Mouse (Mus musculus): ENCODE measurements around the gene Nt5c3b. TPM values are rescaled to one million over a fixed set of nuclear protein-coding genes. Genes with fewer than 3 reads are reported as not detected.

Nt5c3b gene
- polyA plus RNA-seq, 1 experiment from 2014 or later, result 92.6 TPM

DNA sequence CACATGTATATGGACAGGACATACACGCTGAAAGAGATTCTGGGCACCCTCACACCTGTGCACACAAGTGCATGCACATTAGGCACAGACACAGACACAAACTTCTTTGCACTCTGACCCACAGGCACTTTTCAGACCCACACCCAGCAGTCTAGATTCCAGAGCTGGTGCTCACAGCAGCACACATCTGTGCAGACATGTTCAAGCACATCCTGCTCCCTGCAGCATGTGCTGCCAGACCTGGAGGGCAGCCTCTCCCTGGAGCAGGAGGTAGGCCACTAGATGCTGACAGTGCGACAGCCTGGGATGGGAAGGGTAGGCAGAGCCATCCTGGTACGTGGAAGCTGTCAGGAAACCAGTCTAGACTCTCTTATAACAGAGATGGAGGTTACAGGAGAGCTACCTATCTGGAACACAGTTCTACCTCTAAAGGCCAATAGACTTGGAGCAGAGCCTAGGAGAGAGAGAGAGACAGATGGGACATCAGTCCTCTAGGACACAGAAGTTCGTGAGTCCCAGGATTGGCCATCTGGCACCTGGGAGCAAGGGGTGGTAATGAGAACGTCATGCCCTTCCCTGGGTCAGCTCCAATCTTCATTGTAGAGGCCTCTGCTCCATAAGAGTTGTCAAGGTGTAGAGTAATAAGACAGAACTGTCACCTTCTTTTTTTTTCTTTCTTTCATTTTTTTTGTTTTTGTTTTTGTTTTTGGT, 34.5 kb downstream of the Nt5c3b start:
- Histone ChIP-seq H3K36me3 (ENCODE audit: control insufficient read depth, insufficient read depth, low read length) (no peaks in the 10 kb centered on the region), H3K27me3 (ENCODE audit: control insufficient read depth, insufficient read depth, low read length) (no peaks in the 10 kb centered on the region), H3K4me1 (replicated peaks; ENCODE audit: control insufficient read depth, insufficient read depth, low read length) (no peaks in the 10 kb centered on the region), H3K9me3 (ENCODE audit: control insufficient read depth, low read length) (no peaks in the 10 kb centered on the region), H3K4me2 (replicated peaks; ENCODE audit: low read depth, low read length) (no peak overlapping the region), H3K9ac (ENCODE audit: low read depth, low read length) (no peak overlapping the region), H3K4me3 (ENCODE audit: low read depth, low read length) (no peak overlapping the region), H3K27ac (ENCODE audit: low read depth, low read length) (no peak overlapping the region)
- 89% methylated on average over 5 of the region's 5 CpGs for WGBS
- ATAC-seq (ENCODE audit: low FRiP score) (no peak), DNase-seq (ENCODE audit: low spot score) (no peak)

DNA sequence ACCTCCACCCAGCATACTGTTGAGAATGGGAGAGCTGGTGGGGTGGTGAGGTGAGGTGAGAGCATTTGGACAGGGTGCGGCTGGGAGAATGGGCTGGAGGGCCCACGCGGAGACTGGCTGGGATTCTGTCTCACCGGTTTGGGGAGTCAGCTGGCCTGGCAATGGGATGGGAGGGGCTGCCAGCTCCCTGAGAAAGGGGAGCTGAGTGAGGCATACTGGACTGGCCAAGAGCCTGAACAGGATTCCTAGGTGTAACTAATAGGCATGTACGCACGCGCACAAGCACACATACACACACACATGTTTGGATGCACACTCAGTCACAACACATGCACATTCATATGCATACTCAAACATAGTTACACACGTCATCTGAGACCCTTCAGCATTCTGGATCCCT, 35.3 kb downstream of the Nt5c3b start:
- ATAC-seq (ENCODE audit: low FRiP score) (no peak), DNase-seq (ENCODE audit: low spot score) (no peak)
- Histone ChIP-seq H3K4me1 (replicated peaks; ENCODE audit: control insufficient read depth, insufficient read depth, low read length) (no peaks in the 10 kb centered on the region), H3K4me3 (ENCODE audit: low read depth, low read length) (no peak overlapping the region), H3K9me3 (ENCODE audit: control insufficient read depth, low read length) (no peaks in the 10 kb centered on the region), H3K9ac (ENCODE audit: low read depth, low read length) (no peak overlapping the region), H3K27ac (ENCODE audit: low read depth, low read length) (no peak overlapping the region), H3K36me3 (ENCODE audit: control insufficient read depth, insufficient read depth, low read length) (no peaks in the 10 kb centered on the region), H3K4me2 (replicated peaks; ENCODE audit: low read depth, low read length) (no peak overlapping the region), H3K27me3 (ENCODE audit: control insufficient read depth, insufficient read depth, low read length) (no peaks in the 10 kb centered on the region)
- WGBS, result 82% methylated on average over 8 of the region's 8 CpGs

DNA sequence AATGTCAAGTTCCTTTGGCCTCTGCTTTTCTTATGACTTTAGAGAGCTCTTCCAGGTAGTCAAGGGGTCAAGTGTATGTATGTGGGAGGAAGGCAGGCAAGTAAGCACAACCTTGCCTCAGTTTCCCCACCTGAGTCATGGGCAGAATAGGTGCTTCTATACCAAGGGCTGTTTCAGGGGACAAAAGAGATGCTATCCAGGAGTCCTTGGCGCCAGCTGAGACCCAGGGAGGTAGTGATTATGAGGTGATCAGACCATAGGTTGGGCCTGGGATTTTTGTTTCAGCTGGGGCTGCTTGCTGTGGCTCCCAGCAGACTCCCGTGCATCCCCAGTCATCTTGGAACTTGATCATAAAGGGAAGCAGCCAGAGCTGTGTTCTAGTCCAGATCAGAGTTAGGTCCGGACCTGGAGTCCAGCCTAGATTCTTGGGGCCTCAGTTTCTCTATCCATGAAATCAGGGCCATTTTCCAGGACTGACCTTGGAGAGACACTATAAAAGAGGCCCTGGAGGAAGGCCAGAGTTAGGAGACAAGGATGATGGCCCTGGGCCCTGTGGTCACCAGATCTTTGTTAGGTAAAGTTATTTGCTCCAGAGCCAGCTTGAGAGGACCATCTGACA, 37.0 kb downstream of the Nt5c3b start:
- no peak overlapping the region for H3K4me2 ChIP-seq (replicated peaks; ENCODE audit: low read depth, low read length)
- ATAC-seq (ENCODE audit: low FRiP score), result no peak
- 89% methylated on average over 3 of the region's 3 CpGs for WGBS

DNA sequence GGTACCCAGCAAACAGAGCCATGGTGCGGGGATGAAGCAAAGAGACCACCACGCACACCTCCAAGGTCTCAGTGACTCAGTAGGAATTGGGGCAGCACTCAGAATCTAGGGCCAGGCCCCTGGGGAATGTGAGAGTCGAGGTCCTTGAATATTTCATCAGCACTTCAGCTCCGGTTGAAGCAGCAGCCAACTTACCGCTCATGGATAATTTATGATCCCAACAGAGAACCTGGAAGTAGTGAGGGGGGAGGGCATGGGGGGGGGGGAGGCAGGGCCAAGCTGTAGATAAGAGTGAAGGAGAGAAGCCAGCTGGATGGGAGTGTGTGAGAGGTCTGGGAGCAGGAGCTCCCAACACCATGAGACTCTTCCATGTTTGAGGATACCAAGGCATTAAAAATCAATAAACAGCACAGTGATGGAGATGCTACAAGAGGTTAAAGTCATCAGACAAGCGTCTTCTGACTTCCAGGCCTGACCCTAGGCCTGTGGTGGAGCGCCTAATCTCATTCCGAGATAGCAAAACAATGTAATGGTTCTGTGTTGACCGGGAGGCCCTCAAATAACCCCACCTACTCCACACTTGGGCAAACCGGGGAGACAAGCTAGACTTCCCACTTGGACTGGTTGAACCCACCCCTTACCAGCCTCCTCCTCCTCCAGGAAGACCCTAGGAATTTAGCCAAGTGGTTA, 38.0 kb downstream of the Nt5c3b start:
- Histone ChIP-seq H3K27me3 (ENCODE audit: control insufficient read depth, insufficient read depth, low read length) (no peaks in the 10 kb centered on the region), H3K9ac (ENCODE audit: low read depth, low read length) (no peak overlapping the region), H3K4me1 (replicated peaks; ENCODE audit: control insufficient read depth, insufficient read depth, low read length) (no peaks in the 10 kb centered on the region), H3K36me3 (ENCODE audit: control insufficient read depth, insufficient read depth, low read length) (no peaks in the 10 kb centered on the region), H3K9me3 (ENCODE audit: control insufficient read depth, low read length) (no peaks in the 10 kb centered on the region), H3K4me2 (replicated peaks; ENCODE audit: low read depth, low read length) (no peak overlapping the region), H3K4me3 (ENCODE audit: low read depth, low read length) (no peak overlapping the region), H3K27ac (ENCODE audit: low read depth, low read length) (no peak overlapping the region)
- ATAC-seq (ENCODE audit: low FRiP score) (no peak), DNase-seq (ENCODE audit: low spot score) (no peak)
- WGBS, result 78% methylated on average over 10 of the region's 10 CpGs

More for the DNA sequence above, 37.0 kb downstream of the Nt5c3b start:
- no peaks in the 10 kb centered on the region for H3K4me1 ChIP-seq (replicated peaks; ENCODE audit: control insufficient read depth, insufficient read depth, low read length)
- H3K9ac ChIP-seq (ENCODE audit: low read depth, low read length), result no peak overlapping the region
- no peaks in the 10 kb centered on the region for H3K27me3 ChIP-seq (ENCODE audit: control insufficient read depth, insufficient read depth, low read length)
- DNase-seq (ENCODE audit: low spot score), result no peak
- no peaks in the 10 kb centered on the region for H3K36me3 ChIP-seq (ENCODE audit: control insufficient read depth, insufficient read depth, low read length)
- no peaks in the 10 kb centered on the region for H3K9me3 ChIP-seq (ENCODE audit: control insufficient read depth, low read length)
- H3K4me3 ChIP-seq (ENCODE audit: low read depth, low read length), result no peak overlapping the region
- no peak overlapping the region for H3K27ac ChIP-seq (ENCODE audit: low read depth, low read length)

DNA sequence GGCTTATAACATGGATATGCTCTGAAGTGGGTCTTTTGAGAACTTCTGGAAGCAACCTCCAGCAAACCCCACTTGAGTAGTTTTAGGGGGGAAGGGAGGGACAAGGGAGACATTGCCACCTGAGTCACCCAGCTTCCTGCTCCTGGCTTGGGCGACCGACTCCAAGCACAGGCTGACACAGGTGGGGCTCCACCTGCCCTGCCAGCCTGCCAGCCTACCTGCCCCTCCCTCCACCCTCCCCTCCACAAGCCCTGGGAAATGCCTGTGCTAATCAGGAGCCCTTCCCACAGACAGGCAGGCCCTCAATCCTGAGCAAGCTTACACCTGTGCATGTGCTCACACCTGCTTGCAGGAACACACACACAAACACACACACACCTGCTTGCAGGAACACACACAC, 38.9 kb downstream of the Nt5c3b start:
- H3K9me3 ChIP-seq (ENCODE audit: control insufficient read depth, low read length), result no peaks in the 10 kb centered on the region
- DNase-seq (ENCODE audit: low spot score) (no peak), ATAC-seq (ENCODE audit: low FRiP score) (no peak)
- no peaks in the 10 kb centered on the region for H3K4me1 ChIP-seq (replicated peaks; ENCODE audit: control insufficient read depth, insufficient read depth, low read length)
- WGBS, result 75% methylated on average over 2 of the region's 2 CpGs
- no peaks in the 10 kb centered on the region for H3K36me3 ChIP-seq (ENCODE audit: control insufficient read depth, insufficient read depth, low read length)
- H3K27me3 ChIP-seq (ENCODE audit: control insufficient read depth, insufficient read depth, low read length), result no peaks in the 10 kb centered on the region
- no peak overlapping the region for H3K9ac ChIP-seq (ENCODE audit: low read depth, low read length)
- no peak overlapping the region for H3K4me3 ChIP-seq (ENCODE audit: low read depth, low read length)
- H3K27ac ChIP-seq (ENCODE audit: low read depth, low read length), result no peak overlapping the region
- H3K4me2 ChIP-seq (replicated peaks; ENCODE audit: low read depth, low read length), result no peak overlapping the region

DNA sequence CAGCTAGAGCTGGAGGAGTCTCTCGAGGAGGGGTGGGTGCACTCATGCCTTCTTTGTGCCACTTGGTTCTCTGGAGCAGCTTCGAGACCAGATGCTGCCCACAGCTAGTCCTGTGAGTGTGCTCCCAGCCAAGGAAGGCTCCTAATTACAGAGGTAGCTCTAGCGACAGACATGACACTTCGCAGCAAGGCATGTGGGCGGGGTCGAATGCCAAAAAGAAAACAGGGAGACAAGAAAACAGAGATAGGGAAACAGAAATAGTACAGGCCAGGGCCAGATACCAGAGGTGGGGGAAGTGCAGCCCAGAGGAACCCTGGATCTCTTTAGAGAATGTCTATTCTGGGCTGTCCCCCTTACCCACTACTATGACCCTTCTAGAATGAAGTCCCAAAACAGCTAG, 39.4 kb downstream of the Nt5c3b start:
- Histone ChIP-seq H3K36me3 (ENCODE audit: control insufficient read depth, insufficient read depth, low read length) (no peaks in the 10 kb centered on the region), H3K4me2 (replicated peaks; ENCODE audit: low read depth, low read length) (no peak overlapping the region), H3K9me3 (ENCODE audit: control insufficient read depth, low read length) (no peaks in the 10 kb centered on the region), H3K27me3 (ENCODE audit: control insufficient read depth, insufficient read depth, low read length) (no peaks in the 10 kb centered on the region), H3K4me1 (replicated peaks; ENCODE audit: control insufficient read depth, insufficient read depth, low read length) (no peaks in the 10 kb centered on the region), H3K4me3 (ENCODE audit: low read depth, low read length) (no peak overlapping the region), H3K9ac (ENCODE audit: low read depth, low read length) (0 out of 2 replicates have a peak overlapping the region, but pooled peaks have one; percentile 23), H3K27ac (ENCODE audit: low read depth, low read length) (no peak overlapping the region)
- whole genome bisulfite sequencing, result 34% methylated on average over 6 of the region's 6 CpGs
- DNase-seq (ENCODE audit: low spot score) (no peak), ATAC-seq (ENCODE audit: low FRiP score) (no peak)

DNA sequence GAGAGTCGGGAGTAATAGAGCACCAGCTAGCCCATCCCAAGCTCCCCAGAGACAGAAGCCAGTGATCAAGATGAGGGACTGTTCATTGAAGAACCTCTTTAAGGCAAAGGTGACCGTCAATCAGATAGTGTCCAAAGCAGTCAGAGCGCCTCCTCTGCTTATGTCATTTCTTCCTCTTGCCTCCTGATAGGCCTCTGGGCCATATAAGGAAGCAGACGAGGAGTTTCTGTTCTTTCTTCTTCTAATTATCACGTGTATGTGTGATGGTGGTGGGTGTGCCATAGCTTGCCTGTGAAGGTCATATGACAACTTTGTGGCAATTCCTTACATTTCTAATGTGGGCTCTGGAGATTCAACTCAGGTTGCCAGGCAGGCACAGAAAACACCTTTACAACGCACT, 40.8 kb downstream of the Nt5c3b start:
- Histone ChIP-seq H3K9ac (ENCODE audit: low read depth, low read length) (no peak overlapping the region), H3K4me2 (replicated peaks; ENCODE audit: low read depth, low read length) (no peak overlapping the region), H3K36me3 (ENCODE audit: control insufficient read depth, insufficient read depth, low read length) (no peaks in the 10 kb centered on the region), H3K27me3 (ENCODE audit: control insufficient read depth, insufficient read depth, low read length) (peaks cover 10% of the 10 kb centered on the region), H3K9me3 (ENCODE audit: control insufficient read depth, low read length) (no peaks in the 10 kb centered on the region), H3K4me1 (replicated peaks; ENCODE audit: control insufficient read depth, insufficient read depth, low read length) (no peaks in the 10 kb centered on the region; the same call in 1 of the 2 replicates), H3K27ac (ENCODE audit: low read depth, low read length) (no peak overlapping the region), H3K4me3 (ENCODE audit: low read depth, low read length) (no peak overlapping the region)
- DNase-seq (ENCODE audit: low spot score) (no peak), ATAC-seq (ENCODE audit: low FRiP score) (no peak)
- 80% methylated on average over 6 of the region's 6 CpGs for WGBS

DNA sequence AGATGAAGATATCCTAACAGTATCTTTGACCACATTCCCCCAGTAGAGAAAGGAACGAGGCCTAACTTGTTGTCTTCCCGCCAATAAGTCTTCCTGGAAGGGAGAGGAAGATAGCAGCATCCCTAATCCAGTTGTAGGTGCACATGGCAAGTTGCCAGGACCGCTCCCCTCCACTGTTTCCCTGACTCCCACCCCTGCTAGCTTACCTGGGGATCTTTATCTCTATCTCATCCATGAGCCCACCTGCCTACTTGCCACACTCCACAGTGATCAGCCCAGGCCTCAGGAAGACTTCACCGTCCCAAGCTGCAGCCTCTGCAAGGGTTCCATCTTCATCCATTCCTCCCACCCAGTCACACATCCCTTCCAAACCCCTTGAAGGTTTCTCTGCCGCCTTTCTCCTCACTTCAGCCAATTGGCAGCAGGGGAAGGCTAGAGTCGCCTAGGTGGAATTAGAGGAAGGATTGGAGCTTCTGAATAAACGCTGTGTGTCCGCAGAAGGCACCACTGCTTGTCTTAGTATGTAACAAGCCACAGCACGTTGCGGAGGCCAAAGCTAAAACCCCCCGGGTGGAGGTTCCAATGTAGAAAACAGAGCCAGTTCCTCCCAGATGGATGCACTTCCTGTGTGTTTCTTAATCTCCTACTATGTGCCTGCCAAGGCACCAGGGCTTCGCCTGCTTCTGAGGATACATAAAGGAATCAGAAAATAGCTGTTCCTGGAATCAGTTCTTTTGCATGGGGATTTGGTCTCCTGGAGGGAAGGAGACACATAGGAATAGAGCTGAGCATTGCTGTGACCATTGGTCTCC, 41.7 kb downstream of the Nt5c3b start:
- Histone ChIP-seq H3K4me1 (replicated peaks; ENCODE audit: control insufficient read depth, insufficient read depth, low read length) (no peaks in the 10 kb centered on the region; the same call in 1 of the 2 replicates), H3K4me2 (replicated peaks; ENCODE audit: low read depth, low read length) (no peak overlapping the region), H3K27me3 (ENCODE audit: control insufficient read depth, insufficient read depth, low read length) (peaks cover 16% of the 10 kb centered on the region), H3K4me3 (ENCODE audit: low read depth, low read length) (no peak overlapping the region), H3K9ac (ENCODE audit: low read depth, low read length) (no peak overlapping the region), H3K27ac (ENCODE audit: low read depth, low read length) (no peak overlapping the region), H3K36me3 (ENCODE audit: control insufficient read depth, insufficient read depth, low read length) (no peaks in the 10 kb centered on the region), H3K9me3 (ENCODE audit: control insufficient read depth, low read length) (no peaks in the 10 kb centered on the region)
- ATAC-seq (ENCODE audit: low FRiP score) (no peak), DNase-seq (ENCODE audit: low spot score) (no peak)
- WGBS, result 81% methylated on average over 12 of the region's 12 CpGs
